Mouse (Mus musculus) myocyte (in vitro differentiated cells): ENCODE results near the gene Ubtd1. TPM values are rescaled to one million over a fixed set of nuclear protein-coding genes. Genes with fewer than 3 reads are reported as not detected.

Experiments used
- H3K27me3 ChIP-seq: one replicate; pipeline ENCODE4 v1.6.1; 2011; ENCODE audit not compliant: control insufficient read depth, insufficient read depth, insufficient read length
- H3K36me3 ChIP-seq: one replicate; pipeline ENCODE4 v1.6.1; 2011; ENCODE audit not compliant: control insufficient read depth, insufficient read depth
- H3K4me2 ChIP-seq: one replicate; pipeline ENCODE4 v1.6.1; 2011; ENCODE audit warnings: low read depth, control low read depth
- H3K4me3 ChIP-seq: one replicate; pipeline ENCODE4 v1.5.1; 2011; ENCODE audit warnings: mild to moderate bottlenecking, control low read depth, moderate library complexity
- H3K79me2 ChIP-seq: one replicate; pipeline ENCODE4 v1.6.1; 2011; ENCODE audit not compliant: control insufficient read depth, insufficient read depth
- H3ac ChIP-seq: one replicate; pipeline ENCODE4 v1.6.1; 2011; ENCODE audit not compliant: control insufficient read depth, insufficient read length
- CEBPB ChIP-seq: IDR thresholded peaks from 2 replicates; pipeline ENCODE4 v1.6.1; 2011; ENCODE audit warnings: mild to moderate bottlenecking, moderate library complexity; ENCODE audit not compliant: poor library complexity, insufficient read depth, severe bottlenecking
- E2F4 ChIP-seq: IDR thresholded peaks from one replicate; pipeline ENCODE4 v1.6.1; 2011; ENCODE audit warnings: mild to moderate bottlenecking, control low read depth, moderate library complexity; ENCODE audit not compliant: insufficient read depth
- MAX ChIP-seq: IDR thresholded peaks from one replicate; pipeline ENCODE4 v1.6.1; 2011; ENCODE audit warnings: low read depth, mild to moderate bottlenecking, control low read depth
- MYOD1 ChIP-seq, 3 experiments: IDR thresholded peaks; one replicate each; pipeline ENCODE4 v1.6.1; 2011; ENCODE audit warnings: control low read depth in 2 of 3, low read depth in 2 of 3, mild to moderate bottlenecking in 2 of 3, moderate library complexity in 1 of 3; ENCODE audit not compliant: insufficient read length in 2 of 3, control insufficient read depth in 1 of 3
- MYOG ChIP-seq, 3 experiments: IDR thresholded peaks; one replicate each; pipeline ENCODE4 v1.6.1; 2011; ENCODE audit warnings: control low read depth in 2 of 3, low read depth in 2 of 3, mild to moderate bottlenecking in 2 of 3; ENCODE audit not compliant: insufficient read length in 2 of 3, control insufficient read depth in 1 of 3, insufficient read depth in 1 of 3
- POLR2A ChIP-seq: IDR thresholded peaks from one replicate; pipeline ENCODE4 v1.6.1; 2011; ENCODE audit warnings: low read depth, mild to moderate bottlenecking, control low read depth, moderate library complexity; ENCODE audit not compliant: insufficient read length
- POLR2AphosphoS2 ChIP-seq: IDR thresholded peaks from one replicate; pipeline ENCODE4 v1.6.1; 2011; ENCODE audit warnings: low read depth, control low read depth; ENCODE audit not compliant: insufficient read length
- REST ChIP-seq: IDR thresholded peaks from one replicate; pipeline ENCODE4 v1.6.1; 2011; ENCODE audit warnings: mild to moderate bottlenecking, control low read depth, moderate library complexity; ENCODE audit not compliant: insufficient read depth, insufficient read length
- SRF ChIP-seq: IDR thresholded peaks from one replicate; pipeline ENCODE4 v1.6.1; 2011; ENCODE audit warnings: low read depth; ENCODE audit not compliant: control insufficient read depth, insufficient read length
- TCF12 ChIP-seq: IDR thresholded peaks from one replicate; pipeline ENCODE4 v1.6.1; 2011; ENCODE audit warnings: mild to moderate bottlenecking, control low read depth; ENCODE audit not compliant: poor library complexity, insufficient read depth, severe bottlenecking
- TCF3 ChIP-seq: IDR thresholded peaks from one replicate; pipeline ENCODE4 v1.6.1; 2011; ENCODE audit warnings: low read depth, control low read depth; ENCODE audit not compliant: insufficient read length
- USF1 ChIP-seq: IDR thresholded peaks from one replicate; pipeline ENCODE4 v1.6.1; 2011; ENCODE audit warnings: low read depth, mild to moderate bottlenecking, control low read depth, moderate library complexity
- polyA plus RNA-seq: library from polyadenylated mRNA; unstranded; fragments of >200 nt; fragmentation: generic; extraction: Trizol; gene quantifications from one replicate; pipeline ENCODE4 v1.2.1, GENCODE M21; 2012; ENCODE audit warnings: missing spikeins

Ubtd1 gene
- polyA plus RNA-seq, 1 experiment, result 141 TPM

GRCm38 (mm10) chr19:42061443-42061842, 79.9 kb downstream of the Ubtd1 start:
- Histone ChIP-seq H3K4me2 (no peak overlapping the region), H3K79me2 (no peaks in the 10 kb centered on the region), H3ac (no peak overlapping the region), H3K27me3 (peaks cover 13% of the 10 kb centered on the region), H3K4me3 (no peak overlapping the region), H3K36me3 (no peaks in the 10 kb centered on the region)
- TF ChIP-seq CEBPB (no peak), POLR2A (no peak), MYOD1 (IDR thresholded peaks at IDR 0.05; ENCODE audit: control insufficient read depth in 1 of 3, insufficient read length in 2 of 3, low read depth in 2 of 3) (no peak), REST (no peak), MYOG (IDR thresholded peaks at IDR 0.05; ENCODE audit: control insufficient read depth in 1 of 3, insufficient read depth in 1 of 3, insufficient read length in 2 of 3, low read depth in 2 of 3) (no peak), MAX (no peak)

DNA sequence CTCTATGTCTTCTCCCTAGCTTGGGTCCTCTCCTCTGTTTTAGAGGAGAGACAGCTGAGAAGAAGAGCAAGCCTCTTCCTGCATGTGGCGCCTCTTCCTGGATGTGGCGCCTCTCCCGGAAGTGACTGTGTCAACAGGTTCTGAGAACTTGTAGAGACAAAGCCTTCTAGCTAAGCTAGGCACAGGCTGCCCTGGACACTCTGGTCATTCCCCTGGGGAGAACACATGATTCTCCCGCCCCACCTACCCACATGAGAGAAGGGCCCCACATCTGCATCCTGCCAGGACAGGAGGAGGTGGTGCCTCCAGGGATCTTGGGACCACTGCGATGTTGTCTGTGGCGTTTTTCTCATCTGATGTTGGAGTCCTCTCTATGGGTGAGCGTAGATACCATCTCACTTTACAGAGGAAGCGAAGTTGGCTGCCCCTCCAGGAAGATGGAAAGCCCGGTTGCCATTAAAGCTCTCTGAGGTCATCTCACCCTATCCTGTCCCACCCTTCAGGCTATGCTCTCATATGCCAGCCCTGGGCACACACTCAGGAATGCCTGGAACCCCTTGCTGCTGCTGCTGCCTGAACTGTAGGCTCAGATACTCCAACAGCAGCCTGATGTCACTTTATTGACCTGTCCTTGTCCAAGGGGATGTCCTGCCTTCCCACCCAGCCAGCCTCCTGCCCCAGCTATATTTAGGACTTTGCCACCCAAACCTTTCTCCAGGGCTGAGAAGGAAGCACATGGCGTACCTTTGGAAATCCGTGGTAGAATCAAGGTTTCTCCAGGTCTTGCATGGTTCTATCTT, 87.1 kb downstream of the Ubtd1 start:
- Histone ChIP-seq H3K36me3 (no peaks in the 10 kb centered on the region), H3K79me2 (no peaks in the 10 kb centered on the region), H3K4me2 (peak overlapping the region; percentile 68), H3ac (no peak overlapping the region), H3K27me3 (no peaks in the 10 kb centered on the region), H3K4me3 (no peak overlapping the region)
- TF ChIP-seq CEBPB, result no peak

DNA sequence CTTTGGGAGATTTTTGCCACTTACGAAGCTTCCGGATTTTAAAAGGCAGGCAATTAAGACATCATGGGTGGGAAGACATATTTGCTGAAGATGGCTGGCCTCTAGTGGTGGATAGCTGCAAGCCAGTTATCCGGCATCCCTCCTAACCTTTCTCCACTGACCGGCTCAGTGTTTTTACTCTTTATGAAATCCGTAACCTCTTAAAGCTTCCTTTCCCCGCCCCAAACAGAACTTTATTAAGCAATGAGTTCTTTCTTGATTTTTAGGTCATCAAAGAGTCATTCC, 87.6 kb downstream of the Ubtd1 start:
- Histone ChIP-seq H3K4me3 (no peak overlapping the region), H3K27me3 (no peaks in the 10 kb centered on the region), H3K36me3 (no peaks in the 10 kb centered on the region), H3K4me2 (peak overlapping the region; percentile 68), H3K79me2 (no peaks in the 10 kb centered on the region), H3ac (no peak overlapping the region)
- no peak for TF ChIP-seq USF1
- TF ChIP-seq POLR2A, result no peak
- no peak for TF ChIP-seq MYOG (IDR thresholded peaks at IDR 0.05; ENCODE audit: control insufficient read depth in 1 of 3, insufficient read depth in 1 of 3, insufficient read length in 2 of 3, low read depth in 2 of 3)
- no peak for TF ChIP-seq TCF12
- no peak for TF ChIP-seq POLR2AphosphoS2
- TF ChIP-seq MAX, result no peak
- no peak for TF ChIP-seq E2F4
- no peak for TF ChIP-seq CEBPB
- no peak for TF ChIP-seq REST
- no peak for TF ChIP-seq TCF3
- TF ChIP-seq SRF, result no peak
- no peak for TF ChIP-seq MYOD1 (IDR thresholded peaks at IDR 0.05; ENCODE audit: control insufficient read depth in 1 of 3, insufficient read length in 2 of 3, low read depth in 2 of 3)

DNA sequence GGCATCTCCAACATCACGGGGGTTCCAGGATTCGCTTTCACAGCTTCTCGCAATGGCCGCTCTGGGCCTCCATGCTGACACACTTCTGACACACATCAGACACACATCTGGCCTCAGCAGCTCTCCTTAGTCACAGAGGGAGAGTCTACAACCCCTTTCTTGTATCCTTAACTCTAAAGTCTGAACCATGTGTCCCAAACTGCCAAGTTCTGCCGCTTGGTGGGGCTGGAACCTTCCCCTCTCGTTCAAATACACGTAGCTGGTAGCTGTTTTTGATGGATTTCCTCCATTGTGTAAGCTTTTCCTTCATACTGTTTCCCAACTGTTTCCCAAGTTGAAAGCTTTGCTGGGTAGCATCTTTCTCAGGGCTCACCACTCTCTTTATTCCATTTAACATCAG, 89.7 kb downstream of the Ubtd1 start:
- Histone ChIP-seq H3K79me2 (no peaks in the 10 kb centered on the region), H3K4me2 (no peak overlapping the region), H3ac (no peak overlapping the region), H3K4me3 (no peak overlapping the region), H3K27me3 (no peaks in the 10 kb centered on the region), H3K36me3 (peaks cover 4% of the 10 kb centered on the region)
- TF ChIP-seq TCF3 (no peak), TCF12 (no peak), REST (no peak), POLR2A (no peak), CEBPB (no peak), MYOG (IDR thresholded peaks at IDR 0.05; ENCODE audit: control insufficient read depth in 1 of 3, insufficient read depth in 1 of 3, insufficient read length in 2 of 3, low read depth in 2 of 3) (no peak), MYOD1 (IDR thresholded peaks at IDR 0.05; ENCODE audit: control insufficient read depth in 1 of 3, insufficient read length in 2 of 3, low read depth in 2 of 3) (no peak), USF1 (no peak), MAX (no peak), POLR2AphosphoS2 (no peak)

DNA sequence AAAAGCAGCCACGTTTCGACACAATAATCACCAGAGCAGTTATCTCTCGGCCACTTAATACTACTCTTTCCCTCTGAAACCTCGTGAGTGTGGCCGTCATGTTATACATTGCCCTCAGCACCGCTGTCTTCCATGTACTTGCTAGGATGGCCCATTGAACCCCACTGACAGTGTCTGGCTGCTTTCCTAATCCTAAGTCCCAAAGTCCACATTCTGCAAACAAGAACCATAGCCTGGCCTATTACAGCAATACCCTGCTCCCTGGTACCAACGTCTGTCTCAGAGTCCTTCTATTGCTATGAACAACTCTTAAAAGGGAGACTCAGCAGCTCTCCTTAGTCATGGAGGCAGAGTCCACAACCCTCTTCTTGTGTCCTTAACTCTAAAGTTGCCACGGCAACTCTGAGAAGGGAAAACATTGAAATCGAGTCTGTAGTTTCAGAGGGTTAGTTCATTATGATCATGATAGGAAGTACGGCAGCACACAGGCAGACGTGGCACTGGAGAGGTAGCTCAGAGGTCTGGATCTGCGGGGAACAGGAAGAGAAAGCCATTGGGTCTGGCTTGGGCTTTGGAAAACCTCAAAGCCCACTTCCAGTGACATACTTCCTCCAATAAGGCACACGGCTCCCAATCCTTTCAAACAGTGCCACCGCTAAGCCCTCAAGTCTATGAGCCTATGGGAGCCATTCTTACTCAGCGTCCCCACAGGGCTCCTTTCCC, 90.5 kb downstream of the Ubtd1 start:
- no peaks in the 10 kb centered on the region for H3K27me3 ChIP-seq
- TF ChIP-seq E2F4, result no peak
- TF ChIP-seq CEBPB, result no peak
- no peak overlapping the region for H3ac ChIP-seq
- H3K79me2 ChIP-seq, result no peaks in the 10 kb centered on the region
- peaks cover 4% of the 10 kb centered on the region for H3K36me3 ChIP-seq
- H3K4me2 ChIP-seq, result no peak overlapping the region
- H3K4me3 ChIP-seq, result no peak overlapping the region
